Mouse (Mus musculus) hindbrain, postnatal 0 days (tissue): ENCODE results near the gene Kcnj4. TPM values are rescaled to one million over a fixed set of nuclear protein-coding genes. Genes with fewer than 3 reads are reported as not detected.

Experiments
- ATAC-seq: fragments of 200-750 bp; cut with Nextera tagmentation; 2 replicates; pipeline ENCODE4 v1.8.0; 2017; ENCODE audit warnings: mild to moderate bottlenecking, moderate TSS enrichment, moderate library complexity
- DNase-seq: peaks from one replicate; pipeline ENCODE4 v3.0.0-alpha.2; 2015; ENCODE audit warnings: low spot score
- H3K27ac ChIP-seq: fragments of 300-500 bp; sonication (generic); 2 replicates; pipeline ENCODE4 v1.5.1; 2014; ENCODE audit warnings: mild to moderate bottlenecking
- H3K27me3 ChIP-seq: fragments of 300-500 bp; sonication (generic); 2 replicates; pipeline ENCODE4 v1.6.1; 2014; ENCODE audit warnings: low read length, mixed read lengths; ENCODE audit not compliant: insufficient read depth
- H3K36me3 ChIP-seq: fragments of 300-500 bp; sonication (generic); 2 replicates; pipeline ENCODE4 v1.6.1; 2014; ENCODE audit warnings: low read length, mixed read lengths; ENCODE audit not compliant: insufficient read depth
- H3K4me1 ChIP-seq: fragments of 300-500 bp; sonication (generic); 2 replicates; pipeline ENCODE4 v1.6.1; 2014; ENCODE audit warnings: antibody characterized with exemption, low read length, mixed read lengths; ENCODE audit not compliant: insufficient read depth
- H3K4me2 ChIP-seq: fragments of 300-500 bp; sonication (generic); 2 replicates; pipeline ENCODE4 v1.6.1; 2014; ENCODE audit warnings: low read depth, mild to moderate bottlenecking, low read length, moderate library complexity, mixed read lengths
- H3K4me3 ChIP-seq: fragments of 300-500 bp; sonication (generic); 2 replicates; pipeline ENCODE4 v1.5.1; 2014; ENCODE audit warnings: low read length
- H3K9ac ChIP-seq: fragments of 300-500 bp; sonication (generic); replicated peaks from 2 replicates; pipeline ENCODE4 v1.6.1; 2014; ENCODE audit warnings: mild to moderate bottlenecking, low read length, moderate library complexity, mixed read lengths
- H3K9me3 ChIP-seq: fragments of 300-500 bp; sonication (generic); 2 replicates; pipeline ENCODE4 v1.6.1; 2016; ENCODE audit warnings: low read length, mixed read lengths
- CTCF ChIP-seq: IDR thresholded peaks from 2 replicates; pipeline ENCODE4 v1.5.1; 2016; ENCODE audit warnings: antibody characterized with exemption, control low read depth, low read depth
- WGBS: fragments of 180-500 bp; shearing (Covaris S2); extraction: QIAGEN DNeasy Blood & Tissue Kit; methylation state at CpG from one replicate; pipeline ENCODE4 v1.1.7; 2014; 5-methylcytosine and 5-hydroxymethylcytosine counted together
- microRNA-seq, 2 experiments: library from miRNA; unstranded; fragments of <30 nt; microRNA quantifications; one replicate each; pipeline ENCODE4; 2016
- polyA plus RNA-seq: library from polyadenylated mRNA; unstranded; fragments of >200 nt; fragmentation: Nextera tagmentation; extraction: Ambion mirVana; gene quantifications from 2 replicates; pipeline ENCODE4 v1.2.1, GENCODE M21; 2015
- total RNA-seq: library from RNA; depleted of rRNA; stranded (reverse); fragments of >200 nt; gene quantifications from 2 replicates; pipeline ENCODE4 v1.2.3, GENCODE M21; 2014; rRNA removed

The Kcnj4 gene
- total and polyA plus RNA-seq, 2 experiments from 2014 or later, result 0.94 TPM; not detected in 1

DNA sequence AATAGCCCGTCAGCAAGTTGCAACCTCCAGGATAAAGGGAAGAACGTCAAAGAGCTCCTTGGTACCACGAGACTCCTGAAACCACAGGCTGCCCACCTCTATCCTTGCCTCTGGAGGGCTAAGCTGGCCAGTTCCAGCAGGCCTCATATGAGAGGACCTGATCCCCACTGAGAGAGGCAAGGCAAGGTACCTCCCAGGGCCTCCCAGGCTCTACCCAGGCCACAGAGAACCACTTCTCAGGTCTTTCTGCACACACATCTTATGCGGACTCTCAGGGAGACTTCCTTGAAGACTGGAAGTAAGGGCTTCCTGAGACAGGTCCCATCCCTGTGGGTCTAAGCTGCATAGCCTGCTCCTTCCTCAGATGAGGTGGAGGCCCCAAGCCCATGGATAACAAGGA, 65.7 kb downstream of the Kcnj4 start:
- H3K36me3 ChIP-seq, result peaks cover 9% of the 10 kb centered on the region; the same call in 1 of the 2 replicates
- no peaks in the 10 kb centered on the region for H3K9me3 ChIP-seq
- ATAC-seq, result no peak
- peaks cover 54% of the 10 kb centered on the region for H3K4me1 ChIP-seq
- H3K27me3 ChIP-seq, result no peaks in the 10 kb centered on the region
- no peak overlapping the region for H3K4me3 ChIP-seq
- DNase-seq, result no peak
- TF ChIP-seq CTCF, result no peak
- no peak overlapping the region; the same call in 1 of the 2 replicates for H3K9ac ChIP-seq
- H3K4me2 ChIP-seq, result peak overlapping the region; percentile 98
- no peak overlapping the region for H3K27ac ChIP-seq
- 81% methylated on average over 4 of the region's 4 CpGs for WGBS

DNA sequence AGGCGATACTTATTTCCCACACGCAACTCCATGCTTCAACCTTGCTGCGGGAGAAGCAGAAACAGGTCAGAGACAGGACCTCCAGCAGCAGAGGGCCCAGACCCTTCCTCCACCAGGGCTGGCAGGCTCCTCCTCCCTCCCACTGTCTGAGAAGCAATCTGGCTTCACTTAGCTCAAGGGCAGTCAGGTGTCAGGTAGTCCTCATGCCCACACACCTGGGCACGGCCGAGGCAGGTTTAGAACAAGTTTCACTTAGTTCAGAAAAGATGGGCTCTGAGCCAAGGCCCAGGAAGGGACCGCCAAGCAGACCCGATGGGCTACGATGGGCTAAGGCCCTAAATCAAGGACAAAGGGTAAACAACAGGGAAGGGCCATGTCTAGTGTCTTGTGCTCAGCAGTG, 66.2 kb downstream of the Kcnj4 start:
- Histone ChIP-seq H3K4me3 (no peak overlapping the region), H3K4me1 (peaks cover 54% of the 10 kb centered on the region), H3K4me2 (peak overlapping the region; percentile 98; the same call in 1 of the 2 replicates), H3K36me3 (peaks cover 9% of the 10 kb centered on the region; the same call in 1 of the 2 replicates), H3K9ac (no peak overlapping the region; the same call in 1 of the 2 replicates), H3K27me3 (no peaks in the 10 kb centered on the region), H3K27ac (no peak overlapping the region), H3K9me3 (no peaks in the 10 kb centered on the region)
- no peak for TF ChIP-seq CTCF
- 75% methylated on average over 8 of the region's 8 CpGs for WGBS
- no peak for DNase-seq
- ATAC-seq, result no peak

DNA sequence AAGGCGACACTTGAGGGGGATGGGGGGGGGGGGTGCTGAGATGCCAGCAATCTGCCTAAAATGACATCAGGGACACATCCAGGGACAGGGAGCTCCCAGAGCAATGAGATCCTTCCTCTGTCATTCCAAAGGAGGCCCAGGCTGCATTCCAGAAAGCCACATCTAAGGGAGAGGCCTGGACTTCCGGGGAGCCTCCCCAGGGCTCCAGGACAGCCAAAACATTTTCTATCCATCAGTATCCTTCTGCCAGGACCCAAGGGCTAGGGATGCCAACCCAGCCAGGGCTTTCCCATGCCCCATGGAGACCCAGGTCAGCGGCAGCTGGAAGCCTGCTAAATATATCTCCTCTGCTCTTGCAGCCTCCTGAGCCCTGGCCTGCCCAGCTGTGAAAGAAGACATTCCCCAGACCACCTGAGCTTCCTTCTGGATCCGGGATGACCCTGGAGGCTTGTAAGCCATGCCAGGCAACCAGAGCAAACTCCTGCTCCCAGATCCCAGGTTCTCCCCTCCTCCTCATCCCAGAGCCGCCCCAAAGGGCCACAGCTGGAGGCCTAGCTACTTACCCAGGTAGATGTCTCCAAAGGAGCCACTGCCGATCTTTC, 66.7 kb downstream of the Kcnj4 start:
- WGBS, result 84% methylated on average over 6 of the region's 6 CpGs
- Histone ChIP-seq H3K4me1 (peaks cover 54% of the 10 kb centered on the region), H3K27ac (no peak overlapping the region), H3K36me3 (peaks cover 9% of the 10 kb centered on the region; the same call in 1 of the 2 replicates), H3K4me2 (0 out of 2 replicates have a peak overlapping the region, but pooled peaks have one; percentile 98), H3K27me3 (no peaks in the 10 kb centered on the region), H3K9me3 (no peaks in the 10 kb centered on the region), H3K4me3 (no peak overlapping the region), H3K9ac (no peak overlapping the region; the same call in 1 of the 2 replicates)
- ATAC-seq (no peak), DNase-seq (no peak)
- no peak for TF ChIP-seq CTCF

DNA sequence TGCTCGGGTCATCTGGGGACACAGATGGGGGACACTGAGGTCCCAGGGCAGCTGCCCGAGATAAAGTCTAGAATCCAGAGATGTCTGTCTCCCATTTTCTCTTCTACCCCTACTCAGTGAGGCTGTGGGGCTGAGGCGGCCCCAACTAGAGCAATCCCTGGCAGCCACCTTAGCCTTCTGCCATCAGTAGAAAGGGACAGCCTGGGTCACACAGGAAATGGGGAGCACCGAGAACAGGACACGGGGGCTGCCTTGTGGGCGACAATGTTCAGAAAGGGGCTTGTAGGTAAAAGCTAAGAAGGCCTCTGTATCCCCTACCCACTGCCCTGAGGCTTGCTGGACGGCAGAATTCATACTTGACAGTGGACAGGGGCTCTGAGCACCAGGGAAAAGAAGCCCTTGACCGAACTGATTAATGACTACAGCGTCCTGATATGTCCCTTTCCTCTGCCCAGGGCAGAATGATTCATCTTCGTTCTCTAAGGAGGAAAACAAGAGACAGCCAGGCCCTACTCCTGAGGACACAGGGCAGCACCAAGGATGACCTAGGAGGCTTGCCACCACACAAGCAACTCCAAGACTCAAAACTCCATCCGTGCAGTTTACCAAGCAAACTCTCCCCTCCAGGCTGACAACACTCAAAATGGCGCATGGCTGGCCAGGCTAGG, 67.4 kb downstream of the Kcnj4 start:
- H3K9me3 ChIP-seq, result no peaks in the 10 kb centered on the region
- TF ChIP-seq CTCF, result no peak
- H3K4me3 ChIP-seq, result no peak overlapping the region
- DNase-seq, result no peak
- H3K4me1 ChIP-seq, result peaks cover 52% of the 10 kb centered on the region
- H3K27me3 ChIP-seq, result no peaks in the 10 kb centered on the region
- H3K4me2 ChIP-seq, result no peak overlapping the region
- no peak for ATAC-seq
- H3K9ac ChIP-seq, result no peak overlapping the region
- H3K36me3 ChIP-seq, result peaks cover 9% of the 10 kb centered on the region; the same call in 1 of the 2 replicates
- no peak overlapping the region for H3K27ac ChIP-seq
- 83% methylated on average over 12 of the region's 12 CpGs for WGBS

DNA sequence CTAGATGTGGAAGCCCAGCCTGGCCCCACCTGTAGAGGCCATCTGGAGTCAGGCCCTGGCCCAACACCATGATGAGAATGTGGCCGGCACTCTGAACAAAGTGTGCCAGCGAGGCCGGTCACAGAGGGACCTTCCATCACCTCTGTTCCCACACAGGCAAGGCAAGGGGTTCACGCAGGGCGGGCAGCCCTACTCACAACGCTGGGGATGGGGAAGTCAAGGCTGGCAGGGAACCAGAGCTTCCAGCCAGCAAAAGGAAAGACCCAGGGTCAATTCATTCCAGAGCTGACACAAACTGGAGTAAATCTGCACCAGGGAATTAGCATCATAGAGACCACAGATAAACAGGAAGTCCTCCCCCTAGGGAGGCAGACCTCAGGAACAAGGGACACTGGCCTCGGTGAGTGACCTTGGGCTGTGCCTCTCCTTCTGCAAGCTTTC, 68.5 kb downstream of the Kcnj4 start:
- DNase-seq, result peak; percentile 31
- Histone ChIP-seq H3K27me3 (no peaks in the 10 kb centered on the region), H3K4me1 (peaks cover 47% of the 10 kb centered on the region), H3K27ac (peak overlapping the region; percentile 56; the same call in 1 of the 2 replicates), H3K9me3 (no peaks in the 10 kb centered on the region), H3K36me3 (peaks cover 9% of the 10 kb centered on the region; the same call in 1 of the 2 replicates), H3K4me3 (no peak overlapping the region), H3K4me2 (no peak overlapping the region), H3K9ac (no peak overlapping the region)
- 32% methylated on average over 7 of the region's 7 CpGs for WGBS
- ATAC-seq, result no peak
- TF ChIP-seq CTCF, result no peak

DNA sequence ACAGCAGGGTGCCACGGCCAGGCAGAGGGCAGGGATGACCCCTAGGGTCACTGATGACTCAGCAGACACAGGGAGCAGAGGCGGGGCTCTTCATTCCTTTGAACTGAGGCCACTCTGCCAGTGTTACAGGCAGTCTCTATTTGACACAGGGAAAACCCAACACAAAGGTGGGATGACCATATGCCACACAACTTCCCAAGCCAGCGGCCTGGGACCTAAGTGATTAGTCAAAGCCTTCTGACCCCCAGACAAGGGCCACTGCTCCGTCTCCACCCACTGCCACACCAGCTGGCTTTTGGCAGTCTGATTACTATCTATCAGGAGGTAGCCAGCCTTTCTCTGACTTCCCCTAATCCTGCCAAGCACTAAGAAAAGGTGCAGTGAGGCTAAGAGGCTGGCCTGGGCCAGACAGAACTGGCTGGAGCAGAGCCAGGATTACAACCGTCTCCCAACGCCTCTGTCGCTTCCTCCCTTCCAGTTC, 69.8 kb downstream of the Kcnj4 start:
- DNase-seq, result peak; percentile 55
- Histone ChIP-seq H3K9me3 (no peaks in the 10 kb centered on the region), H3K4me1 (peaks cover 45% of the 10 kb centered on the region), H3K4me2 (no peak overlapping the region; the same call in 1 of the 2 replicates), H3K9ac (no peak overlapping the region), H3K27ac (peak overlapping the region; percentile 56; the same call in 1 of the 2 replicates), H3K4me3 (no peak overlapping the region), H3K27me3 (no peaks in the 10 kb centered on the region), H3K36me3 (peaks cover 19% of the 10 kb centered on the region)
- peak; percentile 33 for ATAC-seq
- WGBS, result 19% methylated on average over 7 of the region's 7 CpGs
- no peak for TF ChIP-seq CTCF

Small RNA genes lying within 50 kb of the gene (microRNA-seq; reads per million reads assigned to microRNA genes)
- gene Gm44302, result 0 reads per million in 2 experiments

Other genes with a start within 250 kb of the Kcnj4 start
- 1.7 and 2.3 TPM in 2 replicates for gene Baiap2l2, start 219.7 kb downstream of the Kcnj4 start, total RNA-seq
- 6.5 and 6.8 TPM in 2 replicates for gene Baiap2l2, start 219.7 kb downstream of the Kcnj4 start, polyA plus RNA-seq
- 24.3 and 28.8 TPM in 2 replicates for gene Pla2g6, start 176.9 kb downstream of the Kcnj4 start, total RNA-seq
- 15.2 and 15.7 TPM in 2 replicates for gene Pla2g6, start 176.9 kb downstream of the Kcnj4 start, polyA plus RNA-seq
- 4.0 and 5.4 TPM in 2 replicates for gene Maff, start 158.6 kb downstream of the Kcnj4 start, total RNA-seq
- gene Maff, start 158.6 kb downstream of the Kcnj4 start, polyA plus RNA-seq, result 1.7 and 2.0 TPM in 2 replicates
- 72.4 and 113 TPM in 2 replicates for gene Tmem184b, start 101.7 kb downstream of the Kcnj4 start, total RNA-seq
- 26.6 and 31.6 TPM in 2 replicates for gene Tmem184b, start 101.7 kb downstream of the Kcnj4 start, polyA plus RNA-seq
- gene Csnk1e, start 49.7 kb downstream of the Kcnj4 start, total RNA-seq, result 323 and 374 TPM in 2 replicates
- gene Csnk1e, start 49.7 kb downstream of the Kcnj4 start, polyA plus RNA-seq, result 158 and 178 TPM in 2 replicates
- gene Kdelr3, start 11.2 kb upstream of the Kcnj4 start, total RNA-seq, result 6.4 and 9.6 TPM in 2 replicates
- gene Kdelr3, start 11.2 kb upstream of the Kcnj4 start, polyA plus RNA-seq, result 8.1 and 9.5 TPM in 2 replicates
- gene Ddx17, start 41.5 kb upstream of the Kcnj4 start, total RNA-seq, result 291 and 334 TPM in 2 replicates
- gene Ddx17, start 41.5 kb upstream of the Kcnj4 start, polyA plus RNA-seq, result 33.5 and 34.2 TPM in 2 replicates
- gene Dmc1, start 99.9 kb upstream of the Kcnj4 start, total RNA-seq, result 0.36 and 0.37 TPM in 2 replicates
- gene Dmc1, start 99.9 kb upstream of the Kcnj4 start, polyA plus RNA-seq, result 1.1 and 1.4 TPM in 2 replicates
- gene Fam227a, start 153.7 kb upstream of the Kcnj4 start, total RNA-seq, result 6.4 and 8.4 TPM in 2 replicates
- 2.1 and 3.1 TPM in 2 replicates for gene Fam227a, start 153.7 kb upstream of the Kcnj4 start, polyA plus RNA-seq
- gene Cby1, start 154.0 kb upstream of the Kcnj4 start, total RNA-seq, result 48.2 and 54.2 TPM in 2 replicates
- 91.5 and 92.0 TPM in 2 replicates for gene Cby1, start 154.0 kb upstream of the Kcnj4 start, polyA plus RNA-seq
- gene Tomm22, start 165.6 kb upstream of the Kcnj4 start, total RNA-seq, result 139 and 149 TPM in 2 replicates
- 239 and 241 TPM in 2 replicates for gene Tomm22, start 165.6 kb upstream of the Kcnj4 start, polyA plus RNA-seq
- 53.3 and 57.9 TPM in 2 replicates for gene Josd1, start 182.7 kb upstream of the Kcnj4 start, total RNA-seq
- 18.1 and 20.0 TPM in 2 replicates for gene Josd1, start 182.7 kb upstream of the Kcnj4 start, polyA plus RNA-seq
- gene Gtpbp1, start 185.6 kb upstream of the Kcnj4 start, total RNA-seq, result 88.2 and 91.7 TPM in 2 replicates
- 36.7 and 38.3 TPM in 2 replicates for gene Gtpbp1, start 185.6 kb upstream of the Kcnj4 start, polyA plus RNA-seq
- 43.6 and 45.4 TPM in 2 replicates for gene Sun2, start 237.3 kb upstream of the Kcnj4 start, total RNA-seq
- 4.5 and 5.5 TPM in 2 replicates for gene Sun2, start 237.3 kb upstream of the Kcnj4 start, polyA plus RNA-seq